Mouse (Mus musculus) megakaryocyte, adult 5-6 weeks (primary cell): ENCODE measurements around the gene Lig3. TPM values are rescaled to one million over a fixed set of nuclear protein-coding genes. Genes with fewer than 3 reads are reported as not detected.
A peak's percentile ranks its signal among the peaks of the same experiment; 100 is the strongest.

Experiments
- ATAC-seq: 2 replicates; pipeline ENCODE4 v1.8.0; 2016; ENCODE audit warnings: mild to moderate bottlenecking, inconsistent platforms; ENCODE audit not compliant: poor library complexity, severe bottlenecking
- total RNA-seq, 2 experiments: library from RNA; stranded (forward) in 1 of 2; stranded (reverse) in 1 of 2; fragments of 153-499, 151-499 nt in 1 of 2; fragments of 221-1000, 200-1000 nt in 1 of 2; gene quantifications; 2 replicates each; pipeline versions ENCODE4 v1.2.3 to v1.2.4; 2015 to 2017

The Lig3 gene
- total RNA-seq (2015) (14.0 and 15.7 TPM in 2 replicates), total RNA-seq (2017) (17.7 and 20.3 TPM in 2 replicates)

DNA sequence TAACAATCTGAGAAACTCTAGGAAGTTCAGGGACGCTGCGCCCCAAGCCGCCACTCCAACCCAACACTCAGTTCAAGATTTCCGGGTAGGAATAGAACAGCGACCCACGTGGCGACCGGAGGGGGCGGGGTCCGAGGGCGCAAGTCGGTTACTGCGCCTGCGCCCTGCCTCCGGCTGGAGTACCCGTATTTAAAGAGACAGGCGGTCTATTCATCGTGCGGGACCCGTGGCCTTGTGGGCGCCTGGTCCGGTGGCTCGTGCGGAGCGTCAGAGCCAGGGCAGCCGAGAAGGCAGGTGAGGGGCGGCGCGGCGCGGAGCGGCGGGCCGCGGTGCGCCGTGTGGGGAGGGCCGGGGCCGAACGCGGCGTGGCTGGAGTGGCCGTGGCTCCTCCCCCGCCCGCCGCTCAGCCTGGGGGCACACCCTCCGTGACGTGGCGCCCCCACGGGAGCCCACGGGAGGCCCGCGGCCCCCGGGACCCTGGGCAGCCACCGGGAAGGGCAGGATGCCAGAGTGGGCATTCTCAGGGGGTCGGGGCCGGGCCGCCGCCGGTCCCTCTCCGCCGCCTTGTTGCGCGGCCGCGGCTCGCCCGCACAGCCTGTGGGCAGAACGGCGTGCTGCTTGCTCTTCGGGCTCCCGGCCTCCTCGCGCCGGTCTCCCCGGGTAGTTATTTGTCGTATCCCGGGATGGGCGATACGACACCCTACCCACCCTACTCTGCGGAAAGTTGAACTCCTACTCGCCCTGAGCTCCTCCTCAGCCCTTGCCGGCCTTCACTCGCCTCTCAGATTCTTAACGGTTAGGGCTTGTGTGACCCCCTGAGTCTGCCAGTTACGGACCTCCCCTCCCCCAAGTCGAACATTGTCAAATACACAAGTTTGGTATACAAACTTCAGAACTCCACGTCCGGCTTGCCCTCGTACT, at the start of gene Lig3:
TSS of gene Lig3 (plus strand) at position 126 of the 921 bp plus-strand sequence.
- ATAC-seq: peak; percentile 92

DNA sequence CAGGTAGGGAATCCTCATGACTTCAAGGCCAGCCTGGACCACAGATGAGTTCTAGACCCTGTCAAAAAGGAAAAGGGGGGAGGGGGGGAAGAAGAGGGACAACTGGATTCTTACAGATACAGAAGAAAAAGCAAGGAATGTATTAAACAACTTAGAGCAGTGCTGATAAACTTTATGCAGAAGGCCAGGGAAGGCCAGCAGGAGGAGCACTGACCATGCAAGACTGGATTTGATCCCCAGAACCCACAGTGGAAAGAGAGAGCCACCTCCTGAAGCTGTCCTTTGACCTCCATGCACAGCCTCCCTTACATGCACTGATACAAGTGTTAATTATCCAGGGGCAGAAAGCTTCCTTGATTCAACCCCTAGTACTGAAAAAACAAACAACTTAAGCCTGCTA, 46.7 kb upstream of the Lig3 start:
- no peak for ATAC-seq

- ATAC-seq: no peak
Measured at GRCm38 (mm10) chr11:82739006-82739405, 41.9 kb upstream of the Lig3 start.

DNA sequence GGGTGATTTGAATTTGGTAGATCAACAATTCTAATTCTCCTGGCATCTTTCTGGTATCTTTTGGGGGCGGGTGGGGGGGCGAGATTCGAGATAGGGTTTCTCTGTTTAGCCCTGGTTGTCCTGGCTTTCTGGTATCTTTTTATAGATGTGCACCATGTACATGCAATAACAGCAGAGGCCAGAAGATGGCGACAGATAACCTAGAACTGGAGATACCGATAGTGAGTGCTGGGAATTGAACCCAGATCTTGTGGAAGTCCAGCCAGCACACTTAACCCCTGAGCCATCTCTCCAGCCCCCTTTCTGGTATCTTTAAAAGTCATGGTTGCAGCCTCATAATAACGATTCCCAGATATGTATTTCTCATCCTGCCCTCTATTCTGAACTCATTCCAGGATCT, 34.8 kb upstream of the Lig3 start:
- peak; percentile 62 for ATAC-seq

GRCm38 (mm10) chr11:82746857-82747366, 34.0 kb upstream of the Lig3 start:
- peak; percentile 98 for ATAC-seq

GRCm38 (mm10) chr11:82752349-82753115, 28.4 kb upstream of the Lig3 start:
- ATAC-seq: no peak

DNA sequence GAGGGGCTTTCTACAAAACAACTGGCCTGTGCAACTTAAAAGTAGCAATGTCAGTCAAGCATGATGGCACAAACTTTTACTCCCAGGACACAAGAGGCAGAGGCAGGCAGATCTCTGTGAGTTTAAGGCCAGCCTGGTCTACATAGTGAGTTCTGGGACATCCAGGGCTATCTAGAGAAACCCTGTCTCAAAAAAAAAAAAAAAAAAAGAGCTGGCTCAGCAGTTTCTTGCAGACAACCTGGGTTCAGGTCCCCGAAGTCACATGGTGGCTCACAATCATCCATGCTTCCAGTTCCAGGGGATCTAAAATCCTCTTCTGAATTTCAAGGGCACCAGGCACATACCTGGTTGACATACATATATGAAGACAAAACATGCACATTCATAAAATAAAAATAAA, 25.0 kb upstream of the Lig3 start:
- ATAC-seq: no peak

- no peak for ATAC-seq
Measured at GRCm38 (mm10) chr11:82762286-82762829, 18.6 kb upstream of the Lig3 start.

- ATAC-seq: no peak
Measured at GRCm38 (mm10) chr11:82763261-82763660, 17.6 kb upstream of the Lig3 start.

DNA sequence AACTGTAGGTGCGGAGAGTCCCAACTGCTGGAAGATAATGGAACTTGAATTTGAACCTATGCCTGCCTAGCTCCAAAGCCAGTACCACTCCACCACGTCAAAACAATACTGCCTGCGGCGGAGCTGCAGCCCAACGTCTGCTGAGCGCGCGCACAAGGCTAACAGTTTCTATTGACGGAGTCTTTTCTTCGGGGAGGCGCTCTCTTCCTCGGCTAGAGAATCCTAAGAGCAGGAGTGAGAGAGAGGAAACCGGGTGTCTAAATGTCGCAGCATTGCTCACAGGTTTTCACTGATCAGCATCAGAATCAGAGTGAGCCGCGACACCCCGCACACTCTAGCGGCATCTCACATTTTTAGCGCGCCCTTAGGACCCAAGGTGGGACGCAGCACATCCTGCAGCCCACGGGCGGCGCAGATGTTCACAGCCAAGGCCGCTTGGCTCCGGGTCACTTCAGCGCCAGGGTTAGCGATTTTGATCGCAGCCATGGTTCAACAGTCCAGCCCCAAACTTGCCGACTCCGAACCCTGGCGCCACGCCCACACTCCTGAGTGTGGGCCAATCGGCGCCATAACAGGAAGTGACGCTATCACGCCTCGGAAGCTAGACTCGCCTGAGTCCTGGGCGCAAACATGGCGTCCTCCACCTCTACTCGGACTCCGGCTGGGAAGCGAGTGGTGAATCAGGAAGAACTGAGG, 17.0 kb upstream of the Lig3 start, which contains the start of the genes Cct6b and Zfp830:
TSS of gene Cct6b (minus strand) at position 580 of the 696 bp plus-strand sequence.
TSS of gene Zfp830 (plus strand) at position 604 of the 696 bp plus-strand sequence.
- peak; percentile 98 for ATAC-seq

- peak; percentile 48 for ATAC-seq
Measured at GRCm38 (mm10) chr11:82764438-82764924, 16.4 kb upstream of the Lig3 start.

GRCm38 (mm10) chr11:82780134-82780533, 774 bp upstream of the Lig3 start:
- no peak for ATAC-seq

- no peak for ATAC-seq
Measured at GRCm38 (mm10) chr11:82782197-82782596, 1.3 kb downstream of the Lig3 start.

DNA sequence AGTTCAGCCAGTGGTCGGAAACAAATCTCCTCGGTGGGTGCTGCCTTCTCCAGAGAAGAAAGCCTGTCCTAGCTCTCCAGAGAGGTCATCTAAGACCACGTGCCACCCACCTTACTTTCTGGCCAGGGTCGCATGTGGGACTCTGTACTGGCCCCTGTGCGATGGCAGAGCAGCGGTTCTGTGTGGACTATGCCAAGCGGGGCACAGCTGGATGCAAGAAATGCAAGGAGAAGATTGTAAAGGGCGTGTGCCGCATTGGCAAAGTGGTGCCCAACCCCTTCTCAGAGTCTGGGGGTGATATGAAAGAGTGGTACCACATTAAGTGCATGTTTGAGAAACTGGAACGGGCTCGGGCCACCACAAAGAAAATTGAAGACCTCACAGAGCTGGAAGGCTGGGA, 2.5 kb downstream of the Lig3 start:
- no peak for ATAC-seq

- no peak for ATAC-seq
Measured at GRCm38 (mm10) chr11:82806656-82807055, 25.7 kb downstream of the Lig3 start.

GRCm38 (mm10) chr11:82807370-82807769, 26.5 kb downstream of the Lig3 start:
- no peak for ATAC-seq

GRCm38 (mm10) chr11:82808485-82808884, 27.6 kb downstream of the Lig3 start:
- ATAC-seq: no peak

DNA sequence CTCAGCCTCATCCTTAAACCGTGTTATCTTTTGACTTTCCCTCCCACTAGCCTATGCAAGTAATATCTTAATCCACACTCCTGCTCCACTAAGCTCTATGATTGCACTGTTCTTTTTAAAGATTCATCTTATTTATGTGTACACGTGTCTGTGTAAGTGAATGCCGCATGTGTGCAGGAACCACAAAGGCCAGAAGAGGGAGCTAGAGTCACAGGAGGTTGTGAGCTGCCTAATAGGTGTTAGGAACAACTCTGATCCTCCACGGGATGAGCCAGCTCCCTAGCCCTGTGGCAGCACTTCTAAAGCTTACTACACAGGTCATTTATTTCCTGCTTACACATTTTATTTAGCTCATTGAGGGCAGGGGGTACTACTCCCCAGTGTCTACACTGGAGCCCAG, 38.4 kb downstream of the Lig3 start:
- peak; percentile 89 for ATAC-seq

DNA sequence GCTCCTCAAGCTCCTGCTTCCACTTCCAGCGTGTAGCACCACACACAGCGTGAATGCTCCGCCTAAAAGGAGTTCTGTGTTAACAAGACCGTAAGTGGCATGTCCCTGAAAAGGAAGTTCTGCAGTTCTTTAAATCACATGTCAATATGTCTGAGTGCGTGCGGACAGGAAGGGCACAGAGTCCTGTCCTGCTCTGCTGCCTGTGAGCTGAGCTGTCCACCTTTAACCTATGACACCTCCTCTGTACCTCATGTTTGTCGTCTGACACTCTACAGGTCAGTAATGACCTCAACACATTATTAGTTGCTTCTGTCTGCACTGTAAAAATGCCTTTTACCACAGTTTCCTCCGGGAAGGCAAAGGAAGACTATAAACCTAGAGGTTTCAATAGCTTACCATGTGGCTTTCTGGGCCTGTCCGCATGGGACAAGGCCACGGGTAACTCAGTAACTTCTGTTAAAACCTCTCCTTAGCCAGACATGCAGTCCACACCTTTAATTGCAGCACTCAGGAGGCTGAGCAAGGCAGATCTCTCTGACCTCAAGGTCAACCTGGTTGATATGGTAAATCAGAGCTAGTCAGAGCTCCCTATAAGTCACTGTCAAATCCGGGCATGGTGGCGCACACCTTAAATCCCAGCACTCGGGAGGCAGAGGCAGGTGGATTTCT, 40.0 kb downstream of the Lig3 start:
- no peak for ATAC-seq

- no peak for ATAC-seq
Measured at GRCm38 (mm10) chr11:82826818-82827217, 45.9 kb downstream of the Lig3 start.
